Mouse (Mus musculus) bone marrow, adult 2 months (tissue): ENCODE results near the gene Rbm7. TPM values are rescaled to one million over a fixed set of nuclear protein-coding genes. Genes with fewer than 3 reads are reported as not detected.
A peak's percentile ranks its signal among the peaks of the same experiment; 100 is the strongest.

Experiments used
- H3K27ac ChIP-seq: fragments of 200-500 bp; 2 replicates; pipeline ENCODE4 v1.5.1; 2012; ENCODE audit warnings: low read depth, mild to moderate bottlenecking, control low read depth, inconsistent platforms, low read length; ENCODE audit not compliant: control insufficient read depth, poor library complexity, insufficient read depth
- H3K4me1 ChIP-seq: fragments of 200-500 bp; 2 replicates; pipeline ENCODE4 v1.6.1; 2011; ENCODE audit warnings: low read length; ENCODE audit not compliant: control insufficient read depth, insufficient read depth
- H3K4me3 ChIP-seq: fragments of 200-500 bp; replicated peaks from 2 replicates; pipeline ENCODE3; 2011; ENCODE audit warnings: mild to moderate bottlenecking, low read depth, low read length, control low read depth; ENCODE audit not compliant: control insufficient read depth
- CTCF ChIP-seq: fragments of 200-500 bp; IDR thresholded peaks from 2 replicates; pipeline ENCODE4 v1.5.1; 2011; ENCODE audit warnings: low read length, control low read depth; ENCODE audit not compliant: control insufficient read depth, insufficient read depth
- POLR2A ChIP-seq: fragments of 200-500 bp; IDR thresholded peaks from 2 replicates; pipeline ENCODE4 v1.6.1; 2011; ENCODE audit warnings: low read depth, mild to moderate bottlenecking, control low read depth, low read length, borderline replicate concordance; ENCODE audit not compliant: control insufficient read depth
- WGBS: fragments of 180-500 bp; shearing (Covaris S2); methylation state at CpG from one replicate; pipeline ENCODE4 v1.1.7; 2018; 5-methylcytosine and 5-hydroxymethylcytosine counted together
- polyA plus RNA-seq: library from polyadenylated mRNA; stranded (reverse); fragments of >200 nt; gene quantifications from 2 replicates; pipeline ENCODE4 v1.2.4, GENCODE M21; 2011; ENCODE audit warnings: low replicate concordance; ENCODE audit not compliant: missing spikeins, insufficient read depth, insufficient read length

The Rbm7 gene
- polyA plus RNA-seq, 1 experiment, result 22.1 TPM

- TF ChIP-seq CTCF (no peak), POLR2A (no peak)
- Histone ChIP-seq H3K27ac (no peak overlapping the region), H3K4me1 (no peaks in the 10 kb centered on the region), H3K4me3 (no peak overlapping the region)
- 81% methylated on average over 7 of the region's 7 CpGs for WGBS
Observed at GRCm38 (mm10) chr9:48501192-48501591, 6.1 kb upstream of the Rbm7 start.

GRCm38 (mm10) chr9:48495548-48495932 is 441 bp upstream of the Rbm7 start:
- no peak for TF ChIP-seq POLR2A
- TF ChIP-seq CTCF, result no peak
- Histone ChIP-seq H3K4me3 (peak overlapping the region; percentile 99), H3K4me1 (peaks cover 1% of the 10 kb centered on the region; the same call in 1 of the 2 replicates), H3K27ac (peak overlapping the region; percentile 94)
- WGBS, result 6% methylated on average over 34 of the region's 34 CpGs

- no peak for TF ChIP-seq POLR2A
- no peak for TF ChIP-seq CTCF
- Histone ChIP-seq H3K4me3 (peak overlapping the region; percentile 25), H3K27ac (no peak overlapping the region), H3K4me1 (no peaks in the 10 kb centered on the region)
- WGBS, result 45% methylated on average over 20 of the region's 20 CpGs
Observed at GRCm38 (mm10) chr9:48481214-48482134, 13.6 kb downstream of the Rbm7 start.

GRCm38 (mm10) chr9:48480411-48481213 is 14.5 kb downstream of the Rbm7 start, which contains the start of gene Rexo2:
Gene Rexo2, minus strand, starts transcription at chr9:48480623.
- TF ChIP-seq POLR2A (no peak), CTCF (no peak)
- Histone ChIP-seq H3K4me3 (peak within 1 kb of the TSS; percentile 82), H3K27ac (peak within 1 kb of the TSS; percentile 26), H3K4me1 (peaks cover 1% of the 10 kb centered on the region; the same call in 1 of the 2 replicates)
- WGBS, result 2% methylated on average over 49 of the region's 49 CpGs

GRCm38 (mm10) chr9:48479838-48480410 is 15.2 kb downstream of the Rbm7 start:
- peaks cover 1% of the 10 kb centered on the region; the same call in 1 of the 2 replicates for H3K4me1 ChIP-seq
- H3K4me3 ChIP-seq, result peak overlapping the region; percentile 82
- peak overlapping the region; percentile 26 for H3K27ac ChIP-seq
- 5% methylated on average over 25 of the region's 25 CpGs for WGBS
- TF ChIP-seq CTCF, result no peak
- TF ChIP-seq POLR2A, result no peak

- Histone ChIP-seq H3K4me3 (no peak overlapping the region), H3K27ac (no peak overlapping the region), H3K4me1 (peaks cover 1% of the 10 kb centered on the region; the same call in 1 of the 2 replicates)
- 70% methylated on average over 4 of the region's 4 CpGs for WGBS
- no peak for TF ChIP-seq CTCF
- no peak for TF ChIP-seq POLR2A
Observed at GRCm38 (mm10) chr9:48478808-48479207, 16.3 kb downstream of the Rbm7 start.

- Histone ChIP-seq H3K4me3 (no peak overlapping the region), H3K4me1 (peaks cover 1% of the 10 kb centered on the region; the same call in 1 of the 2 replicates), H3K27ac (no peak overlapping the region)
- WGBS, result 74% methylated on average over 10 of the region's 10 CpGs
- TF ChIP-seq POLR2A, result no peak
- no peak for TF ChIP-seq CTCF
Observed at GRCm38 (mm10) chr9:48476236-48477165, 18.6 kb downstream of the Rbm7 start.

- 79% methylated on average over 9 of the region's 9 CpGs for WGBS
Observed at GRCm38 (mm10) chr9:48474367-48474766, 20.7 kb downstream of the Rbm7 start.

More at GRCm38 (mm10) chr9:48474367-48474766, 20.7 kb downstream of the Rbm7 start:
- Histone ChIP-seq H3K27ac (no peak overlapping the region), H3K4me3 (no peak overlapping the region), H3K4me1 (peaks cover 1% of the 10 kb centered on the region; the same call in 1 of the 2 replicates)
- TF ChIP-seq POLR2A (no peak), CTCF (no peak)
